Mouse (Mus musculus): Measurements from ENCODE around the gene Slc18b1.

Slc18b1 gene

GRCm38 (mm10) chr10:23806201-23806600 lies 9.4 kb downstream of the Slc18b1 start:
- DNase-seq (ENCODE audit: low spot score in 2 of 2) = no peak

GRCm38 (mm10) chr10:23811635-23812437 lies 15.1 kb downstream of the Slc18b1 start:
- peak in 1 of 2 experiments; percentile 76 for DNase-seq (ENCODE audit: low spot score in 2 of 2)

GRCm38 (mm10) chr10:23812438-23812759 lies 15.6 kb downstream of the Slc18b1 start:
- DNase-seq (ENCODE audit: low spot score in 2 of 2) = no peak

- no peak for DNase-seq (ENCODE audit: low spot score in 2 of 2)
These were observed 16.3 kb downstream of the Slc18b1 start for GRCm38 (mm10) chr10:23812852-23813766.

- peak in 1 of 2 experiments; percentile 77 for DNase-seq (ENCODE audit: low spot score in 2 of 2)
These were observed 18.4 kb downstream of the Slc18b1 start for GRCm38 (mm10) chr10:23815168-23815567.

- DNase-seq (ENCODE audit: low spot score in 2 of 2) = no peak
These were observed 19.5 kb downstream of the Slc18b1 start for GRCm38 (mm10) chr10:23816241-23816640.

- no peak for DNase-seq (ENCODE audit: low spot score in 2 of 2)
These were observed 29.7 kb downstream of the Slc18b1 start for GRCm38 (mm10) chr10:23826516-23826915.

- no peak for DNase-seq (ENCODE audit: low spot score in 2 of 2)
These were observed 39.5 kb downstream of the Slc18b1 start for GRCm38 (mm10) chr10:23836003-23836964.

GRCm38 (mm10) chr10:23837115-23837514 lies 40.3 kb downstream of the Slc18b1 start:
- DNase-seq (ENCODE audit: low spot score in 2 of 2) = no peak

- DNase-seq (ENCODE audit: low spot score in 2 of 2) = no peak
These were observed 42.1 kb downstream of the Slc18b1 start for GRCm38 (mm10) chr10:23838910-23839309.

GRCm38 (mm10) chr10:23839368-23839767 lies 42.6 kb downstream of the Slc18b1 start:
- DNase-seq (ENCODE audit: low spot score in 2 of 2) = no peak

GRCm38 (mm10) chr10:23840496-23840895 lies 43.7 kb downstream of the Slc18b1 start:
- DNase-seq (ENCODE audit: low spot score in 2 of 2) = no peak

- DNase-seq (ENCODE audit: low spot score in 2 of 2) = no peak
These were observed 54.6 kb downstream of the Slc18b1 start, which contains the start of gene Vnn3 for GRCm38 (mm10) chr10:23851228-23851912. Gene Vnn3 (plus strand): TSS chr10:23851462.

GRCm38 (mm10) chr10:23852096-23852495 lies 55.3 kb downstream of the Slc18b1 start:
- no peak for DNase-seq (ENCODE audit: low spot score in 2 of 2)

- DNase-seq (ENCODE audit: low spot score in 2 of 2) = no peak
These were observed 67.9 kb downstream of the Slc18b1 start for GRCm38 (mm10) chr10:23864362-23865312.

Measured in left cerebral cortex, adult 9 months (tissue).